Mouse (Mus musculus): ENCODE measurements around the gene Usp48. TPM values are rescaled to one million over a fixed set of nuclear protein-coding genes. Genes with fewer than 3 reads are reported as not detected.

Gene Usp48
- 42.8 and 47.2 TPM in 2 replicates for polyA plus RNA-seq (2015; fragmentation: Nextera tagmentation; extraction: Ambion mirVana)

GRCm38 (mm10) chr4:137593601-137594495 lies at the start of gene Usp48:
Gene Usp48, plus strand, starts transcription at chr4:137593755.

GRCm38 (mm10) chr4:137574469-137574868 lies 19.1 kb upstream of the Usp48 start, which contains the start of gene Ldlrad2:
Gene Ldlrad2, minus strand, starts transcription at chr4:137574569.

DNA sequence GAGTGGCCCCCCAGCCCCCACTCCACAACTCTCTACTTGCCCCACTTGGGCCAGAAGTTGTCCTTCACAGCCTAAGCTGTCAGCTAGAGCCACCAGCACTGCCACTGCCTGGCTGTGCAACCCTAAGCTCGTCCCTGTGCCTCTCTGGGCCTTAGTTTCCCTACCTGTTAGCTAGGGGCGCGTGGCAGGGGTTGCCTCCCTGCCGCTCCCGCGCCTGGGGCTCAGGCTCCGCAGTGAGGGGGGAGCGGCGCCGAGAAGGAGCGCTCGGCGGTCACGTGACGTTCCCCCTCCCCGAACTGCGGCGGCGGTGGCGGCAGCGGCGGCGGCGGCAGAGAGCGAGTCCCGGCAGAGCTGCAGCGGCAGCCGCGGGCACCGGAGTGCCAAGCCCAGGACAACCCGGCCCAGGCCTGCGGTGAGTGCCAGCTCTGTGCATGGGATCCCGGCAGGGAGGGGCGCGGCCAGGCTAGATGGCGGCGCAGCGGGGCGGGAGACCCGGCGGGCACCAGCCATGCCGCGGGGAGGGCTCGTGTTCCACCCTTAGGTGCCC lies 71.0 kb downstream of the Usp48 start, which contains the start of gene Rap1gap:
Gene Rap1gap, plus strand, starts transcription at position 294 of the 547 bp plus-strand sequence.

Other genes with a start within 250 kb of the Usp48 start
- 962 and 964 TPM in 2 replicates for gene Cdc42, start 236.0 kb upstream of the Usp48 start, polyA plus RNA-seq (2015; fragmentation: Nextera tagmentation; extraction: Ambion mirVana)
- not detected in 2 replicates for gene Cela3a, start 184.0 kb upstream of the Usp48 start, polyA plus RNA-seq (2015; fragmentation: Nextera tagmentation; extraction: Ambion mirVana)
- gene Cela3b, start 163.2 kb upstream of the Usp48 start, polyA plus RNA-seq (2015; fragmentation: Nextera tagmentation; extraction: Ambion mirVana), result not detected in 2 replicates
- gene 1700013G24Rik, start 140.5 kb upstream of the Usp48 start, polyA plus RNA-seq (2015; fragmentation: Nextera tagmentation; extraction: Ambion mirVana), result not detected in 2 replicates
- 7.4 and 9.9 TPM in 2 replicates for gene Hspg2, start 125.0 kb upstream of the Usp48 start, polyA plus RNA-seq (2015; fragmentation: Nextera tagmentation; extraction: Ambion mirVana)
- not detected in 2 replicates for gene Ldlrad2, start 19.2 kb upstream of the Usp48 start, polyA plus RNA-seq (2015; fragmentation: Nextera tagmentation; extraction: Ambion mirVana)
- gene Rap1gap, start 71.0 kb downstream of the Usp48 start, polyA plus RNA-seq (2015; fragmentation: Nextera tagmentation; extraction: Ambion mirVana), result 114 and 136 TPM in 2 replicates
- gene Alpl, start 202.6 kb downstream of the Usp48 start, polyA plus RNA-seq (2015; fragmentation: Nextera tagmentation; extraction: Ambion mirVana), result 20.7 and 23.1 TPM in 2 replicates

Measured in neural tube, postnatal 0 days (tissue).